Mouse (Mus musculus) cerebral cortex, adult 2 months (tissue): ENCODE measurements around the gene Macf1.

Experiments used
- WGBS: fragments of 180-500 bp; shearing (Covaris S2); methylation state at CpG from one replicate; pipeline ENCODE4 v1.1.7; 2018; 5-methylcytosine and 5-hydroxymethylcytosine counted together

The Macf1 gene

GRCm38 (mm10) chr4:123401265-123401664 lies 282.9 kb downstream of the Macf1 start:
- WGBS, result 43% methylated on average over 3 of the region's 3 CpGs

GRCm38 (mm10) chr4:123397643-123398434 lies 286.3 kb downstream of the Macf1 start:
- WGBS, result 71% methylated on average over 5 of the region's 5 CpGs

GRCm38 (mm10) chr4:123397049-123397448 lies 287.1 kb downstream of the Macf1 start:
- WGBS, result 92% methylated on average over 8 of the region's 8 CpGs

GRCm38 (mm10) chr4:123395435-123396000 lies 288.6 kb downstream of the Macf1 start:
- whole genome bisulfite sequencing, result 99% methylated on average over 2 of the region's 2 CpGs

- 54% methylated on average over 5 of the region's 5 CpGs for WGBS
Measured at GRCm38 (mm10) chr4:123394878-123395277, 289.3 kb downstream of the Macf1 start.

DNA sequence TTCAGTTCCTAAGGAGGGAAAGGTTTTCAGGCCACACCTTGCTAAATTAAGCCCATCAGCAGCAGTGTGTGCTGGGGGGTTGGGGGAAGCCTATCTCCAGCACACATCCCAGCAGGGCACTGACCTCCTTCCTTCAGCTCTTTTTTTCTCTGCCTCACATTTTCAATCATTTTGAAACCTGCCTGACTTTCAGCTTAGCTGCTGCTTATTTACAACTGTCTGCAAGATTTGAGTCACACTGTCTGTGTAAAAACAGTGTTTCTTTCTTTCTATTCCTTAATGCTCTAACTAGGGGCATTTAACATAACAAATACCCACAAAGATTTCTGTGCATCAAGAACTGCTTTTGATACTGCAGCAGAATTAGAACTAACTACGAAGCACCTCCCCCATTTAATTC lies 289.9 kb downstream of the Macf1 start:
- WGBS, result 50% methylated on average over 1 of the region's 1 CpGs

DNA sequence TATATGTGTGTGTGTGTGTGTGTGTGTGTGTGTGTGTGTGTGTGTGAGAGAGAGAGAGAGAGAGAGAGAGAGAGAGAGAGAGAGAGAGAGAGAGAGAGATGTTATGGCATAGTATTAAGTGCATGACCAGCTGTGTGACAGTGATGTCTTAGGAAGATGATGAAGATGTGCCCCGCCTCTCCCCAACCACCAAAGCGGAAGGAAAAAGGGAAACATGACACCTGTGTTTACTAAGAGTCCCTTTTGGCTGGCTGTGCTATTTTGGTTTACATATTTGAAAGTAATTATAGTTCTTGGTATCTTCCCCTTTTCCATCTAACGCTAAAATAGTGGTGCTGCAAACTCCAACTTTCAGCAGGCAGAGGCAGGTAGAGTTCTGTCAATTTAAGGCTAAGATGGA lies 291.2 kb downstream of the Macf1 start:
- 68% methylated on average over 3 of the region's 3 CpGs for WGBS

DNA sequence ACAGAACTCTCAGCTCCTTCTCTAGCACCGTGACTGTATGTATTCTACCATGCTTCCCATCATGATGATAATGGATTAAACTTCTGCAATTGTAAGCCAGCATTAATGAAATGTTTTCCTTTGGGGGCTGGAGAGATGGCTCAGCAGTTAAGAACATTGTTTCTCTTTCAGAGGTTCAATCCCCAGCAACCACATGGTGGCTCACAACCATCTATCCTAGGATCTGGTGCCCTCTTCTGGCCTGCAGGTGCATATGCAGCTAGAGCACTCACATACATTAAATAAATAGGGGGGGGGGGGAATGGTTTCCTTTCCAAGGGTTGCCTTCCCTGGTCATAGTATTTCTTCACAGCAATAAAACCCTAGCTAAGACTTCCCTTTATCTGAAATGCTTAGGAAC lies 292.0 kb downstream of the Macf1 start:
- WGBS, result 93% methylated on average over 1 of the region's 1 CpGs

GRCm38 (mm10) chr4:123385028-123385427 lies 299.1 kb downstream of the Macf1 start:
- WGBS, result 44% methylated on average over 1 of the region's 1 CpGs

DNA sequence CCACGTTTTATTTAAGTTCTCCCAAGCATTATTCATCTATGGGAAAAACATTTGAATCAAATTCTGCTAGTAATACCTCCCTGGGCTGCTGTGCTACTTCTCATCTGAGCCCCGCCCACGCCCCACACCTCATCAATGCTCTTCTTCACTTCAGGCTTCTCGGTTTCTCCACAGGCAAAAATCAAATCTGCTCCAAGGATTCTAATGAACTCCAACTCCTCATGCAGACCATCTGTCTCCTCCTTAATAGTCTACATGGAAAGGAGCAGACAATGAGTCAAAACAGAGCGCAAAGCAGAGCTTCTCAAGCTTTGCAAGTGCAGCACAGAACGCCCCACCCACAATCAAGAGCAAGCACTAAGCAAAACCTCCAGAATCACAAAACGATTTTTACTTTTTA lies 301.0 kb downstream of the Macf1 start:
- 60% methylated on average over 7 of the region's 7 CpGs for WGBS

DNA sequence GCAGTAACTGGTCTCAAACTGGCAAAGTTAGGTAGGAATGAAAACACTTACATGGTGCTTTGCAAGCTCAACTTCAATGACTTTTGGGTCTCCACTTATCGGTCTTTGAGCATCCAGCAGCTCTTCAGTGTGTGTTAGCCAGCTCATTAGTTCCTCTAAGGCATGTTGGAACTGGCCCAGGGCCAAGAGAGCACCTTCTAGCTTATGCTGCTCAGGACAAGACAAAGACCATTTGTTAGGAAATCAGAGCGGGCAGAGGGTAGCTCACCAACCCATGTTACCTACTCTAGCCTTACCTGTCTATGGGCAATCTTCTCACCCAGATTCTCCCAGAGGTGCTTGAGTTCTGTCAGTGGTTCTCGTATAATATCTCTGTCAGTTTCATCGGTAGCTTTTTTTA lies 302.1 kb downstream of the Macf1 start:
- 78% methylated on average over 4 of the region's 4 CpGs for WGBS

DNA sequence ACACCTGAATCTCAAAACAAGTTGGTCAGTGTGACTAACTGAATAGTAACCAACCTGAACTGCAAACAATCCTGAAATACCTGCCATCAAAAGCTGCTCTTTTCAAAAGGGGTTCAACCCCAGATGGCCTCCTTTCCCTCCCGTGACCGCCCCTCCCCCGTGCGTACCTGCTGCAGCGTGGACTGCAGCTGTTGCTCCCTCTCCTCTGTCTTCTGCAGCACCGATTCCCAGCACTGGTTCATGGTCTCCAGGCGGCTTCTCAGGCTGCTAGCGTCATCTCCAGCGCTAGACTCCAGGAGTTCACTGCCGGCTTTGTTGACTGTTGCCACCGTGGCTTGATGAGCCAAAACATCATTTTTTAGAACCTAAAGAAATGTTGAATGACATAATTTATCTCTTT lies 302.6 kb downstream of the Macf1 start:
- 96% methylated on average over 11 of the region's 11 CpGs for WGBS

DNA sequence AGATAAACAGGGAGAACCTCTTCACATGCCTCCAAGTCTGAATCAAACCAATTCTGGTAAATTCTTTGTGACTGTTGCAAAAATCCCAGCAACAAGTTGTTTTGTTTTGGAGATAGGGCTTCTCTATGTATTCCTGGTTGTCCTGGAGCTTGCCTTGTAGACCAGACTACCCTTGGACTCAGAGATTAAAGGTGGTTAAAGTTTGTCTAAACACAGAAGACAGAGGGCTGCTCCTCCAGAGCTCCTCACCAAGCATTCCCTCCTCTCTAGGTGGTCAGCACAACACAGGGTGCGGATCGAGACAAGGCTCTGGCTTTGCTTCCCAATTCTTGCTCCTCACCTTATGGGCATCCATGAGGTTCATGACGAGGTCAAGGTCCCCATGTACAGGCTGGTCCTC lies 308.1 kb downstream of the Macf1 start:
- 89% methylated on average over 3 of the region's 3 CpGs for WGBS

GRCm38 (mm10) chr4:123374316-123375008 lies 309.7 kb downstream of the Macf1 start:
- WGBS, result 90% methylated on average over 12 of the region's 12 CpGs

GRCm38 (mm10) chr4:123363555-123363954 lies 320.6 kb downstream of the Macf1 start:
- 85% methylated on average over 4 of the region's 4 CpGs for WGBS

DNA sequence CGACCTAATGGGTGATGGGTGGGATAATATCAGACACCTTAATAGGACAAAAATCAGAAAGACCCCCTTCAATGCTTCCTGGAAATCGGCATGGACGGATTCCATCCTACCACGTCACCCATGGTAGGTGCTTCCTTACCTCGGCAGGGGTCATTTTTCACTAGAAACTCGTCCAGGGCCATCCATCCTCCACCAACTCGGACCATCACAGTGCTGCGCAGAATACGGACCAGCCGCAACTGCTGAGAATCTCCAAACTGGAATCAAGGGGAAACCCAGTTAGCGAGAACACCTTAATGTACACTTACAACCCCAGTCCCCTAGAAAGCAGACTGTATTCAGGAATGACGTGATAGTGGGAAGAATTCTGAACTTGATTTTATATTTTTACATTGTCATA lies 323.4 kb downstream of the Macf1 start:
- WGBS, result 93% methylated on average over 12 of the region's 12 CpGs

DNA sequence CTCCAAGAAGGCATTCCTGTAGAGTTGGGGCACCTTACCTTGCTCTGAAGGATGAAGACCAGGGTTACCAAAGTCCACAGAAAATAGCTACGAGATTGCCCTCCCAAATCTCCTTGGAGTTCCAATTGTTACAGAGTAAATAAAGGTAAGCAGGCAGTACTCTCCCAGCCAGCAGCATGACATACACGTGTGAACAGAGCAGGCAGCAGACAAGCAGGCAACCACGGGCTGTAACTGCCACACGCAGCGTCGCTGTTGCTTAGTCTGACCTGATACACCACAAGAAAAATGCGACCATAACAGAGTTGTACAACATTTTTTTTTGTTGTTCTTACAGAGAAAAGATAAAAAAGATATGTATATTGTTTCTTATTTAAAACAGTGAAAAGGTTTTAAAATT lies 325.5 kb downstream of the Macf1 start:
- 95% methylated on average over 7 of the region's 7 CpGs for WGBS

GRCm38 (mm10) chr4:123355941-123356340 lies 328.2 kb downstream of the Macf1 start:
- WGBS, result 71% methylated on average over 8 of the region's 8 CpGs

DNA sequence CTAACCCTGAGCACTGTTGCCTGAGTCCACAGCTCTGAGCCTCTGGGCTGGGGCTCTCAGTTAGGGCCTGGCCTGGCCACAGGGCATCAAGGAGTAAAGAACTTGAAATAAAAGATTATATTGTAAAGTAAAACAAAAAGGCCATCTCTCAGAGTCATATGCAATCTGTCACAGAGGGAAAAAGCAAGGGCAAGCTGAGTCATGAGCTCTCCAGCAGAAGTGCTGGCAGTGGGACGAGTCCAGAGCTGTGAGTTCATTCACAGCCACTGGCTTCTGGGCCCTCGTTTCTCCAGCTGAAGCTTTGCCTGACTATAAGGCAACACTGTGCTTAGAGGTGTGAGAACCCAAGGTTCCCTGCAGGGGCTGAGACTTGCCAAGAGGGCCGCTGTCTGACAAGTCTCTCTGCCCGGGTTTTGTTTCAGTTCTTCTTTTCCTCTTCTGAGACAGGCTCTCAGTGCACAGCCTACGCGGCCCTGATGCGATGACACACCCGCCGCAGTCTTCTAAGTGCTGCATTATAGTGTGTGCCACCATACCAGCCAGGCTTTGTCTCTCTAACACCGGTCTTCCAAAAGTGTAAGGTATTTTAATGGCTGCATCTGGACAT lies 330.8 kb downstream of the Macf1 start:
- 56% methylated on average over 10 of the region's 10 CpGs for WGBS

DNA sequence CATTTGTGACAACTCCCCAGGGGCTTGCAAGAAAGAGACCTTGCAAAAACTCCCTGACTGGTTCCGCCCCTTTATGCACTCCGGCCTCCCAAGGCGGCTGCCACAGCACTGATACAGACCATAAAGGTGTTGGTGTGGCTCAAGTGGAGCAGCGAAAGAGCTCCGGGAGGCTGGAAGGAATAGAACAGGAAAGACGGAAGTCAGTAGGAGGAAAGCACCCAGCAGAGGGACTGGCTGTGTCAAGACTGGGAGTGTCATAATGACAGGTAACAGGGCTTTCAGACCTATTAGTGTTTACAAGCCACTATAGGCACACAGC lies 340.7 kb downstream of the Macf1 start:
- 14% methylated on average over 6 of the region's 6 CpGs for WGBS

- WGBS, result under 1% methylated on average over 65 of the region's 65 CpGs
Measured at GRCm38 (mm10) chr4:123342642-123343470, 341.3 kb downstream of the Macf1 start, which contains the start of gene Bmp8a. Bmp8a (minus strand) TSS chr4:123343252.
